Mouse (Mus musculus) testis, postnatal 10 days (tissue): ENCODE data around the gene Plp1.

Experiments used
- DNase-seq: peaks from one replicate; pipeline ENCODE4 v3.0.0; 2021; ENCODE audit warnings: low spot score

Plp1 gene

GRCm38 (mm10) chrX:136822371-136822770, at the start of gene Plp1:
Gene Plp1 (plus strand): TSS chrX:136822671.
- DNase-seq: no peak

- DNase-seq: no peak
Measured at GRCm38 (mm10) chrX:136773035-136773434, 49.4 kb upstream of the Plp1 start.

GRCm38 (mm10) chrX:136778046-136778445, 44.4 kb upstream of the Plp1 start:
- no peak for DNase-seq

- DNase-seq: no peak
Measured at GRCm38 (mm10) chrX:136779262-136779661, 43.2 kb upstream of the Plp1 start.

GRCm38 (mm10) chrX:136780041-136780440, 42.4 kb upstream of the Plp1 start, which contains the start of gene Glra4:
Gene Glra4 (minus strand): TSS chrX:136780141.
- no peak for DNase-seq

- no peak for DNase-seq
Measured at GRCm38 (mm10) chrX:136789446-136789845, 33.0 kb upstream of the Plp1 start.

GRCm38 (mm10) chrX:136797223-136797622, 25.2 kb upstream of the Plp1 start:
- DNase-seq: no peak

- DNase-seq: no peak
Measured at GRCm38 (mm10) chrX:136819752-136820151, 2.7 kb upstream of the Plp1 start.

- DNase-seq: peak; percentile 84
Measured at GRCm38 (mm10) chrX:136820250-136820649, 2.2 kb upstream of the Plp1 start.

GRCm38 (mm10) chrX:136825016-136825415, 2.5 kb downstream of the Plp1 start:
- DNase-seq: no peak

- no peak for DNase-seq
Measured at GRCm38 (mm10) chrX:136828610-136829009, 6.1 kb downstream of the Plp1 start.

GRCm38 (mm10) chrX:136850300-136850699, 27.8 kb downstream of the Plp1 start:
- DNase-seq: no peak

GRCm38 (mm10) chrX:136868061-136869040, 45.9 kb downstream of the Plp1 start, which contains the start of gene Rab9b:
Gene Rab9b (minus strand): TSS chrX:136868755.
- peak; percentile 41 for DNase-seq
